Mouse (Mus musculus): ENCODE results near the gene Necap2. TPM values are rescaled to one million over a fixed set of nuclear protein-coding genes. Genes with fewer than 3 reads are reported as not detected.
A peak's percentile ranks its signal among the peaks of the same experiment; 100 is the strongest.

Necap2 gene
- polyA plus RNA-seq, 1 experiment: 105 TPM

DNA sequence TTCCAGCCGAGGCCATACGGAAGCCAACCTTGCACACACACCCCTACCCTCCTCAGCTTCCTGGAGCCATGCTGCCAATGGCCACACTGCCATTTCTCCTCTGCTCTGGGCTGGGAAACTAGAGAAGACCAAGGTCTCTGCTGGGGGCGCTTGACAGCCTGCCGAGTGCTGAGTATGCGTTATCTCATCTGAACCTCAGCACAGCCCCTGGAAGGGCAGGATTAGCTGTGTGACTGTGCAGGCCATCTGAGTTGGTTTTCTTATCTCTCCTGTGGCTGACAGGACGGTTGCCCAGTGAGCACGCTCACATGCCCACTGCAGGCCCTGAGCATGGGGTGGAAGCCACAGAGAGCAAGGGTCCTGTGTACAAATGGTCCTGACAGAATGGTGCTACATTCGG, 9.5 kb downstream of the Necap2 start:
- DNase-seq: no peak
- H3K27me3 ChIP-seq (ENCODE audit: control insufficient read depth, insufficient read depth, low read length): no peaks in the 10 kb centered on the region
- H3K4me1 ChIP-seq (replicated peaks; ENCODE audit: control insufficient read depth, insufficient read depth, low read length): no peaks in the 10 kb centered on the region
- peaks cover 51% of the 10 kb centered on the region for H3K36me3 ChIP-seq (ENCODE audit: control insufficient read depth, insufficient read depth, low read length)
- no peak overlapping the region for H3K27ac ChIP-seq (ENCODE audit: control insufficient read depth, insufficient read depth, low read length)
- TF ChIP-seq CTCF (IDR thresholded peaks at IDR 0.05; ENCODE audit: borderline replicate concordance, control insufficient read depth, extremely low read depth, insufficient read depth, low read length, poor library complexity) (no peak), POLR2A (IDR thresholded peaks at IDR 0.05; ENCODE audit: control insufficient read depth, extremely low read depth, insufficient read depth, low read length, poor library complexity) (no peak)
- H3K4me3 ChIP-seq (ENCODE audit: control insufficient read depth, insufficient read depth, low read length): no peak overlapping the region
- 95% methylated on average over 8 of the region's 8 CpGs for WGBS

DNA sequence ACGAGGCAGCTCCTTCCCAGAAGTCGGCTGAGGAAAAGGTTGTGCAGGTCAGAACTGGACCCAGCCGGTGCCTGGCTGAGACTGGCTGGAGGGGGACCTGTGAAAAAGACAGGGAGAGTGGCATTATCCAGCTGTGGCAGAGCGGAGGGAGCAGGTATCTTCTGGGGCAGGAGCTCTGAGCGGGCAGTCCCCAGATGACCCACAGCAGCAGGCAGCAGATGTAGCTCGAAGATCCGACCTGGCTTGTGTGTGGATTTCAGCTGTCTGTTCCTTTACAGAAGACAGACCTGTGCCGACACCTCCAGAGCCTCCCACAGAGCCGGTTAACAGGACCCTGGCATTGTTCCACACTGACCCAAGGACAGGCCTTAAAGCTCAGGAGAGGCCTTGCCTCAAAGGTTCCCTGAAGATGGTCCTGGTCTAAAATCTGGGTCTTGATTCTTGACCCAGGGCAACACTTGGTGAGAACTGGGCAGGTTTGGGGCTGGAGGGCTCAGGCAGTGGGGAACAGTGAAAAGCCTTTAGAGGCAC, 10.6 kb downstream of the Necap2 start:
- Histone ChIP-seq H3K36me3 (ENCODE audit: control insufficient read depth, insufficient read depth, low read length) (peaks cover 44% of the 10 kb centered on the region), H3K4me3 (ENCODE audit: control insufficient read depth, insufficient read depth, low read length) (no peak overlapping the region), H3K27ac (ENCODE audit: control insufficient read depth, insufficient read depth, low read length) (no peak overlapping the region), H3K27me3 (ENCODE audit: control insufficient read depth, insufficient read depth, low read length) (no peaks in the 10 kb centered on the region), H3K4me1 (replicated peaks; ENCODE audit: control insufficient read depth, insufficient read depth, low read length) (no peaks in the 10 kb centered on the region)
- TF ChIP-seq POLR2A (IDR thresholded peaks at IDR 0.05; ENCODE audit: control insufficient read depth, extremely low read depth, insufficient read depth, low read length, poor library complexity) (no peak), CTCF (IDR thresholded peaks at IDR 0.05; ENCODE audit: borderline replicate concordance, control insufficient read depth, extremely low read depth, insufficient read depth, low read length, poor library complexity) (no peak)
- DNase-seq: no peak
- WGBS: 91% methylated on average over 9 of the region's 9 CpGs

DNA sequence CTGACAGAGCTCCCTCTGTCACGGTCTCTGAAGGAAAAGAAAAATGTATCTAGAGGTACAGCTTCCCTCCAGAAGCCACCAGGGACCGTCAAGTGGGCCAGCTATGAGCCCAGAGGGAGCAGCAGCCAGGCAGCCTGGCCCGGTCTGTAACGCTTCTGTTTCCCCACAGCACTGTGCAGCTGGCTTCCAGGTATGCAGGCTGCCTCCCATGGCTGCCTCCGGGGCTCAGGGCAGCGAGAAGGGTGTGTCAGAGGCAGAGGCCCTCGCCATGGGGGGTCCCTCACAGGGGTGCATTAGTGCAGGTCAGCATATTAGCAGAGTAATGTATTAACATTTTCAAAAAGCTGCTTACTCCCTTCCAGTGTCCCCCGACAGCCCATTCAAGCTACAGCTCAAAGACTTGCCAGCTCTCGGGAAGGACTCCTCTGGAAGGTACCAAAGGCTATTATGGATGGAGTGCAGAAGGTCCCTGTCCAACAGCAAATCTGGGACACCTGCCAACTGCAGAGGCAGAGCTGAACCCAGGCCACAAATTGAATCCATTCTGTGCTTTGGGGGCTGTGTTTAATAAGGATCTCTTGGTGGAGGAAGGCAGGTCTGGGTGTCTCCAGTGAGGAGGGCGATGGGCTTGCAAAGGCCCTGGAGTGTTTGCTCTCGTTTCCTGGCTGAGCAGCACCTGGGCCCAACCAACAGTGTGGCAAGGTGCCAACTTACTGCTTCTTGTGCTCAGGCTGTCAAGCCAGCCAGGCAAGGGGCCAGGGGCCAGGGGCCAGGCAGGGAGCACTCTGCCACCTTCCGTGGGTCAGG, 11.2 kb downstream of the Necap2 start:
- no peak for TF ChIP-seq CTCF (IDR thresholded peaks at IDR 0.05; ENCODE audit: borderline replicate concordance, control insufficient read depth, extremely low read depth, insufficient read depth, low read length, poor library complexity)
- TF ChIP-seq POLR2A (IDR thresholded peaks at IDR 0.05; ENCODE audit: control insufficient read depth, extremely low read depth, insufficient read depth, low read length, poor library complexity): no peak
- DNase-seq: no peak
- Histone ChIP-seq H3K27ac (ENCODE audit: control insufficient read depth, insufficient read depth, low read length) (no peak overlapping the region), H3K27me3 (ENCODE audit: control insufficient read depth, insufficient read depth, low read length) (no peaks in the 10 kb centered on the region), H3K4me3 (ENCODE audit: control insufficient read depth, insufficient read depth, low read length) (no peak overlapping the region), H3K4me1 (replicated peaks; ENCODE audit: control insufficient read depth, insufficient read depth, low read length) (no peaks in the 10 kb centered on the region), H3K36me3 (ENCODE audit: control insufficient read depth, insufficient read depth, low read length) (peaks cover 41% of the 10 kb centered on the region)
- 88% methylated on average over 12 of the region's 12 CpGs for WGBS

DNA sequence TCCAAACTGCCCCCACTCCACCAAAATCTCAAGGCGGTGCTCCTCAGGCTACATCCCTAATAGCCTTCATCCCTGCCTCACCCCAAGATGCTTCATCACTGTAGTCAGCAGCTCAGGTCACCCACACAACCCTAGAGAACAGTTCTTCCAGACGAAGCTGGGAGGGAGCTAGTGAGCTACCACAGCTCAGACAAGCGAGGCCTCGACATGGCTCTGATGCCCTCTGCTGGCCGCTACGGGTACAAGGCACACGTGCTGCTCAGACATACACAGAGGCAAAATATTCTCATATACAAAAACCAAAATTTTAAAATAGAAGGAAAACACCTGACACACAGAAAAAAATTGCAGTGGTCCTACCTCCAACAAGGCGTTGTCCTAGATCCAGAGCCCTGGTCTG, 13.0 kb downstream of the Necap2 start:
- Histone ChIP-seq H3K4me3 (ENCODE audit: control insufficient read depth, insufficient read depth, low read length) (no peak overlapping the region), H3K27me3 (ENCODE audit: control insufficient read depth, insufficient read depth, low read length) (no peaks in the 10 kb centered on the region), H3K36me3 (ENCODE audit: control insufficient read depth, insufficient read depth, low read length) (peaks cover 35% of the 10 kb centered on the region), H3K4me1 (replicated peaks; ENCODE audit: control insufficient read depth, insufficient read depth, low read length) (peaks cover 2% of the 10 kb centered on the region; the same call in 1 of the 2 replicates), H3K27ac (ENCODE audit: control insufficient read depth, insufficient read depth, low read length) (no peak overlapping the region)
- TF ChIP-seq CTCF (IDR thresholded peaks at IDR 0.05; ENCODE audit: borderline replicate concordance, control insufficient read depth, extremely low read depth, insufficient read depth, low read length, poor library complexity): peak; percentile 92
- TF ChIP-seq POLR2A (IDR thresholded peaks at IDR 0.05; ENCODE audit: control insufficient read depth, extremely low read depth, insufficient read depth, low read length, poor library complexity): no peak
- WGBS: 11% methylated on average over 8 of the region's 8 CpGs
- peak; percentile 86 for DNase-seq

DNA sequence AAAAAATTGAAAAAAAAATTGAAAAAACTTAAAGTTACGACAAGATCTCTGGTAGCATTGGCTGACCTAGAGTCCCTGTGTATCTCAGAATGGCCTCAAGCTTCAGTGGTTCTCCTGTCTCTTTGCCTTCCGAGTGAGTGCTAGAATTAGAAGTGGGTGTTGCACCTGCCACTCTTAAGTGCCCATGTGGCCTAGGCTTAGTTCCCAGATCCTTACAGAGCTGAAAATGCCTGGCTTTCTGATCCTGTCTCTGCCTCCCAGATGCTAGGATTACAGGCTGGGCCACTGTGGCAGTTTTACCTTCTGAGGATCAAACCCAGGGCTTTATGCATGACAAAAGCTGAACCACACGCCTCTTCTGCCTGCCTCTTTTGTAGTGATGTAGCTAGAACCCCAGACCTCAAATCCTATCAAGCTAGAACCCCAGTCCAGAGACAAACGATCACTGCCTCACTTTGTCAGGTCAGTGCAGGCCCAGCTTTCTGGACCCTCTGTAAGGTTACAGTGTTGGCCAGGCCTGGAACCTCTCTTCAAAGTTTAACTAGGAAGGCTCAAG, 14.0 kb downstream of the Necap2 start:
- no peak for DNase-seq
- H3K4me3 ChIP-seq (ENCODE audit: control insufficient read depth, insufficient read depth, low read length): no peak overlapping the region
- no peak overlapping the region for H3K27ac ChIP-seq (ENCODE audit: control insufficient read depth, insufficient read depth, low read length)
- no peaks in the 10 kb centered on the region for H3K27me3 ChIP-seq (ENCODE audit: control insufficient read depth, insufficient read depth, low read length)
- H3K4me1 ChIP-seq (replicated peaks; ENCODE audit: control insufficient read depth, insufficient read depth, low read length): peaks cover 9% of the 10 kb centered on the region
- no peak for TF ChIP-seq CTCF (IDR thresholded peaks at IDR 0.05; ENCODE audit: borderline replicate concordance, control insufficient read depth, extremely low read depth, insufficient read depth, low read length, poor library complexity)
- no peak for TF ChIP-seq POLR2A (IDR thresholded peaks at IDR 0.05; ENCODE audit: control insufficient read depth, extremely low read depth, insufficient read depth, low read length, poor library complexity)
- WGBS: 97% methylated on average over 4 of the region's 4 CpGs
- H3K36me3 ChIP-seq (ENCODE audit: control insufficient read depth, insufficient read depth, low read length): peaks cover 28% of the 10 kb centered on the region

DNA sequence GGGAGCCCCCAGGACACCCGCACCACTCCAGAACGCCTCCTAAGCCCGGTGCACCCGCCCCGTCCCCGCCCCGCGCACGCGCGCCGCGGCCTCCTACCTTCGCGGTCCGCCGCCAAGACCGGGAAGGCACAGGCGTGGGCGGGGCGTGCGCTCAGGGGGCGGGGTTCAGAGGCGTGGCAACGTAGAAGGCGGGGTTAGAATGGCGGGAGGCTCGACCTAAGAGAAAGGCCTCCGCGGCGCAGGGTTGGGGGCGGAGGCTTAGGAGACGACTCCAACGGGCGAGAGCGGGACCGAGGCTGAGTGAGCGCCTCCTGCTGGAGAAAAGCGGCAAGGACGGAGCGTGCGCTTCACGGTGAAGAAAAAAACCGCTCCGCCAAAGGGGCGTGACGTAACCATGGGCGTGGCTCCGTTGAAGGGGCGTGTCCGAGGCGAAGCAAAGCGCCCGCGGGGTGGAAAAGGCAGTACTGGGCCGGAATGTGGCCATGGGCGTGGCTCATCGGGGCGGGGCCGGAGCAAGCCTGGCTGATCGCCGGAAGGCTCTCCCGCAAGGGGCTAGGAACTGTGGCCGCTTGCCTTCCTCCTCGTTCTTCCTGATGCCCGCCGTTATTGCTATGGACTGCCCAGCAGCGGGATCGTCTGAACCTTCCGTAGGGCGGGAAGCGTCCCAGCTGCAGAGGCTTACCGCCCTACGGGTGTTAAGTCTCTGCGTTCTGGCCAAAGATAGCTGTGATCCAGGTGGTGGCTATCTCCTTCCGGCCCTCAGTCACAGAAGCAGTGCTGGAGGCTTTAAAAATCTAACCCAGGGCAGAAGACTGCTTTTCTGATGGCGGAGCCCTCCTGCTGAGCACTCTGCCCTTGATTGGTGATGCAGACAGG, 17.5 kb downstream of the Necap2 start, which contains the start of gene Crocc:
Gene Crocc, minus strand, starts transcription at position 125 of the 876 bp plus-strand sequence.
- TF ChIP-seq CTCF (IDR thresholded peaks at IDR 0.05; ENCODE audit: borderline replicate concordance, control insufficient read depth, extremely low read depth, insufficient read depth, low read length, poor library complexity) (peak; percentile 89; the same call in 1 of the 2 replicates), POLR2A (IDR thresholded peaks at IDR 0.05; ENCODE audit: control insufficient read depth, extremely low read depth, insufficient read depth, low read length, poor library complexity) (peak; percentile 56; the same call in 1 of the 2 replicates)
- no peaks in the 10 kb centered on the region for H3K36me3 ChIP-seq (ENCODE audit: control insufficient read depth, insufficient read depth, low read length)
- 0 out of 2 replicates have a peak within 1 kb of the TSS, but pooled peaks have one; percentile 0 for H3K27ac ChIP-seq (ENCODE audit: control insufficient read depth, insufficient read depth, low read length)
- H3K27me3 ChIP-seq (ENCODE audit: control insufficient read depth, insufficient read depth, low read length): no peaks in the 10 kb centered on the region
- DNase-seq: peak; percentile 100
- H3K4me3 ChIP-seq (ENCODE audit: control insufficient read depth, insufficient read depth, low read length): peak within 1 kb of the TSS; percentile 61
- under 1% methylated on average over 77 of the region's 77 CpGs for WGBS
- H3K4me1 ChIP-seq (replicated peaks; ENCODE audit: control insufficient read depth, insufficient read depth, low read length): peaks cover 9% of the 10 kb centered on the region
